Mouse (Mus musculus) adrenal gland, postnatal 36 days (tissue): Measurements from ENCODE around the gene 4921511C20Rik. TPM values are rescaled to one million over a fixed set of nuclear protein-coding genes. Genes with fewer than 3 reads are reported as not detected.

Experiments
- DNase-seq, 2 experiments: peaks; one replicate each; pipeline ENCODE4 v3.0.0; 2021; ENCODE audit warnings: mixed read lengths in 1 of 2
- long read RNA-seq, 2 experiments: library from polyadenylated mRNA; stranded (forward); transcript quantifications; one replicate each; pipeline ENCODE4 v2.0.0; 2021; ENCODE audit warnings: borderline sequencing depth in 2 of 2
- total RNA-seq, 2 experiments: library from RNA; stranded (reverse); gene quantifications; 2 replicates each; pipeline ENCODE4 v1.2.3; 2021

Gene 4921511C20Rik
- total RNA-seq = not detected
- long read RNA-seq, experiment 1 = 0 reads
- long read RNA-seq, experiment 2 = 0 reads

DNA sequence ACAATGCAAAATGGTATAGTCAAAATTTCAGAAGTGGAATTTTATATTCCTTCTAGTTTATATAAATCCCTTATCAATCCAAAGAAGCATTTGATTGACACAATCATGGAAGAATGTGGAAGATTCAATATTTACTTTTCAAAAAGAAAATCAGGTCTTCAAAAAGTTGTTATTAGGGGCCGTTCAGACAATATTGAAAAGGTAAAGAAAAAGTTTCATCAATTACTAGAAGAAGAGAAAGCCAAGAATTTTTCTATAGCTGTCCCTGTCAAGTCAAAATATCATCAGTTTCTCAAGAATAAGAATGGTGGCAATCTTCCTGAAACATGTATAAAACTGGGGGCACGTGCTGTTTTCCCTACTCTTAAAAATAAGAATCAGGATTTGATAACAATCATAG is at the start of gene 4921511C20Rik:
4921511C20Rik (plus strand) TSS at position 301 of the 400 bp plus-strand sequence.
- no peak for DNase-seq
